Mouse (Mus musculus): ENCODE measurements around the gene Wdfy4.

DNA sequence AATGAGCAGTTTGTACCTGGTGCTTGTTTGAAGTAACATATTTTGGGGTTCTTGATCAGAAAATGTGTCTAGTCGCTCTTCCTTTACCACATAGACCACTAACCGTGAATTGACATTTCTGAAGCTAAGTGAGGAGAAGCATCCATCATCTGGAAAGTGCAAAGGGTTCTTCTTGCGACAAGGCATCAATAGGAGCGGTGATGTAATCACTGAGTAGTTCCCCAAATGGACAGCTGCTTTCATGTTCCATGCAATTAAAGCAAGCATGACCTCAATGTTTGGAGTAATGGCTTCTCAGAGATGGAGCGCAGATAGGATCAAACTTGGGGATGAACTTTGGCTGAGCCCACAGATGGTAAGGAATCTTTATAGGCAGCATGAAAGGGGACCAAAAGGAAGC, 246.1 kb downstream of the Wdfy4 start:
- TF ChIP-seq POLR2A (IDR thresholded peaks at IDR 0.05; ENCODE audit: insufficient read depth, low read depth, low read length): no peak
- TF ChIP-seq CTCF (IDR thresholded peaks at IDR 0.05; ENCODE audit: insufficient read depth, low read depth, low read length): no peak
